Comparison of ENCODE assay signal across 24 mouse cellular contexts in the genomic region with DNA sequence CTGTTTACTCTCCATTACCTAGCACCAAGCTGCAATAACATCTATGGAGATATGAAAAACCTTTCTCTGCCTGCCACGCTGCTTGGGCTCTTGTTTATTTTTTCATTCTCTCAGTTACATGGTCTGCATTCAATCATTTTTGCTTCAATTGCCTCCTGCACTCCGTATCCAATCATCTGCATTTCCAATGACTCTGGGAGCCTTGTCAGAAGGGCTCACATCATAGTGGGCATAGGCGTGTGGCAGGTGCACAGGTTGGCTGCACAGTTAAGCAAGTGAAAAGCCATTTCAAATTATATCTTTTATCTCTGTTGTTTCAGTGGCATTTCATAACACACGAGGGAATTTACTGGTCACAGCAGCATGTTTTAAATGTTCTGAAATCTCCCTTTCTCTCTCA.
DNase-seq lines count a peak whose midpoint lies in the region; ATAC-seq lines count a peak whose summit lies in the region.
"Had no signal": no experiment of that assay in that cellular context is flagged by ENCODE, and none has a peak within 500 bp of the region (broad histone marks: within the 10 kb centered on the region; RNA-seq: fewer than 3 reads in every experiment).

No protein-coding gene starts in this region.

- H3K9me3 ChIP-seq in midbrain, embryonic 12.5 days: no peaks in the 10 kb centered on the region
- no peaks in the 10 kb centered on the region for H3K9me3 ChIP-seq in midbrain, embryonic 16.5 days (replicated peaks; ENCODE audit: control insufficient read depth, low read length, poor library complexity, severe bottlenecking)
- H3K9me3 ChIP-seq: embryonic facial prominence, embryonic 10.5 days; forebrain, embryonic 12.5 days; limb, embryonic 12.5 days; liver, embryonic 13.5 days had no signal

- no peak overlapping the region for H3K4me3 ChIP-seq in midbrain, embryonic 12.5 days
- no peak overlapping the region for H3K4me3 ChIP-seq in midbrain, embryonic 16.5 days (ENCODE audit: low read depth, low read length)
- H3K4me3 ChIP-seq: embryonic facial prominence, embryonic 10.5 days; forebrain, embryonic 12.5 days; gastrocnemius, adult 2 months; limb, embryonic 12.5 days; liver, embryonic 13.5 days had no signal

- peak; percentile 47; the same call in 1 of the 2 replicates for ATAC-seq in midbrain, embryonic 12.5 days (ENCODE audit: low FRiP score, low read depth)
- no peak for ATAC-seq in midbrain, embryonic 16.5 days
- ATAC-seq in inflammation-experienced regulatory T-cells, adult 6 months: no peak
- ATAC-seq: CD4-positive, CD25-positive, alpha-beta regulatory T cell, adult 4 months; Patski had no signal

- H3K27me3 ChIP-seq in midbrain, embryonic 12.5 days: peaks cover 4% of the 10 kb centered on the region; the same call in 1 of the 2 replicates
- H3K27me3 ChIP-seq in midbrain, embryonic 16.5 days (ENCODE audit: control insufficient read depth, insufficient read depth, low read depth, low read length): no peaks in the 10 kb centered on the region
- H3K27me3 ChIP-seq: forebrain, embryonic 12.5 days; limb, embryonic 12.5 days; liver, embryonic 13.5 days; Patski had no signal

- no peaks in the 10 kb centered on the region for H3K36me3 ChIP-seq in midbrain, embryonic 12.5 days
- H3K36me3 ChIP-seq in midbrain, embryonic 16.5 days (ENCODE audit: control insufficient read depth, insufficient read depth, low read length): no peaks in the 10 kb centered on the region
- H3K36me3 ChIP-seq: embryonic facial prominence, embryonic 10.5 days; forebrain, embryonic 12.5 days; limb, embryonic 12.5 days; liver, embryonic 13.5 days had no signal

- no peaks in the 10 kb centered on the region for H3K4me1 ChIP-seq in midbrain, embryonic 12.5 days
- H3K4me1 ChIP-seq in midbrain, embryonic 16.5 days (ENCODE audit: control insufficient read depth, insufficient read depth, low read length): no peaks in the 10 kb centered on the region
- H3K4me1 ChIP-seq: embryonic facial prominence, embryonic 10.5 days; forebrain, embryonic 12.5 days; limb, embryonic 12.5 days; liver, embryonic 13.5 days had no signal

- DNase-seq in cerebellum, adult 11 months: peak; percentile 19
- no peak for DNase-seq in cerebellum, adult 11-12 months
- peak; percentile 51 to 75 for DNase-seq in cerebellum, postnatal 14 days
- peak; percentile 64 for DNase-seq in retina, embryonic 14.5 days (ENCODE audit: low spot score)
- DNase-seq in right cerebral cortex, postnatal 14 days: no peak
- DNase-seq: adrenal gland, adult 8-10 months; gastrocnemius, adult 2 months; heart, postnatal 10 days; kidney, adult 18-20 months; kidney, postnatal 10 days; liver, embryonic 13.5 days; lung, embryonic 14.5 days; lung, postnatal 4 days; right cerebral cortex, adult 18-20 months; thymus, postnatal 36 days had no signal

- H3K27ac ChIP-seq in midbrain, embryonic 12.5 days (replicated peaks): no peak overlapping the region
- no peak overlapping the region for H3K27ac ChIP-seq in midbrain, embryonic 16.5 days (ENCODE audit: low read length)
- H3K27ac ChIP-seq: embryonic facial prominence, embryonic 10.5 days; forebrain, embryonic 12.5 days; gastrocnemius, adult 2 months; limb, embryonic 12.5 days; liver, embryonic 13.5 days had no signal

- 56% methylated on average over 4 of the region's 4 CpGs for WGBS in midbrain, embryonic 12.5 days
- WGBS in midbrain, embryonic 16.5 days: 52% methylated on average over 4 of the region's 4 CpGs

- no peak overlapping the region for H3K4me2 ChIP-seq in midbrain, embryonic 12.5 days (replicated peaks)
- no peak overlapping the region for H3K4me2 ChIP-seq in midbrain, embryonic 16.5 days (ENCODE audit: low read length)
- H3K4me2 ChIP-seq: forebrain, embryonic 12.5 days; heart, embryonic 11.5 days; limb, embryonic 12.5 days; liver, embryonic 13.5 days; lung, embryonic 14.5 days had no signal

- H3K9ac ChIP-seq in midbrain, embryonic 12.5 days (replicated peaks): no peak overlapping the region
- H3K9ac ChIP-seq in midbrain, embryonic 16.5 days (ENCODE audit: low read depth, low read length): no peak overlapping the region
- H3K9ac ChIP-seq: forebrain, embryonic 12.5 days; limb, embryonic 12.5 days; liver, embryonic 13.5 days; lung, embryonic 14.5 days had no signal

Comparison
In these comparisons a context has a peak if more than half of its experiments do, and no peak if none do; other contexts are left out.
1. DNase-seq: peak in cerebellum, adult 11 months (single experiment), cerebellum, postnatal 14 days (2 of 2) and retina, embryonic 14.5 days (single experiment); none in cerebellum, adult 11-12 months (single experiment) and right cerebral cortex, postnatal 14 days (single experiment).